Mouse (Mus musculus) midbrain, embryonic 10.5 days (tissue): ENCODE results near the gene BC107364. TPM values are rescaled to one million over a fixed set of nuclear protein-coding genes. Genes with fewer than 3 reads are reported as not detected.
A peak's percentile ranks its signal among the peaks of the same experiment; 100 is the strongest.
"Not testable (repeated sequence)": the region's sequence is repeated elsewhere in the genome, so short reads cannot be mapped to it uniquely, and the experiment has no call there.

Experiments
- DNase-seq: peaks from one replicate; pipeline ENCODE4 v3.0.0-alpha.2; 2017; ENCODE audit warnings: low spot score
- H3K27ac ChIP-seq: fragments of 300-500 bp; sonication (generic); replicated peaks from 2 replicates; pipeline ENCODE4 v1.5.1; 2016; ENCODE audit warnings: mild to moderate bottlenecking
- H3K27me3 ChIP-seq: fragments of 300-500 bp; sonication (generic); 2 replicates; pipeline ENCODE4 v1.6.1; 2016; ENCODE audit warnings: low read depth, mild to moderate bottlenecking; ENCODE audit not compliant: poor library complexity, severe bottlenecking
- H3K36me3 ChIP-seq: fragments of 300-500 bp; sonication (generic); 2 replicates; pipeline ENCODE4 v1.6.1; 2016; ENCODE audit warnings: mild to moderate bottlenecking, moderate library complexity
- H3K4me1 ChIP-seq: fragments of 300-500 bp; sonication (generic); 2 replicates; pipeline ENCODE4 v1.6.1; 2016
- H3K4me3 ChIP-seq: fragments of 300-500 bp; sonication (generic); 2 replicates; pipeline ENCODE4 v1.5.1; 2016; ENCODE audit warnings: mild to moderate bottlenecking, moderate library complexity
- H3K9me3 ChIP-seq: fragments of 300-500 bp; sonication (generic); replicated peaks from 2 replicates; pipeline ENCODE4 v1.6.1; 2016; ENCODE audit warnings: mild to moderate bottlenecking
- whole genome bisulfite sequencing: fragments of 180-500 bp; shearing (Covaris S2); methylation state at CpG from one replicate; pipeline ENCODE4 v1.1.7; 2016; 5-methylcytosine and 5-hydroxymethylcytosine counted together
- polyA plus RNA-seq: library from polyadenylated mRNA; unstranded; fragments of >200 nt; fragmentation: Nextera tagmentation; extraction: Ambion mirVana; gene quantifications from 2 replicates; pipeline ENCODE4 v1.2.1, GENCODE M21; 2016

The BC107364 gene
- polyA plus RNA-seq, 1 experiment from 2014 or later = 0.20 TPM

- Histone ChIP-seq H3K27me3 (peaks cover 75% of the 10 kb centered on the region), H3K4me1 (peaks cover 65% of the 10 kb centered on the region), H3K27ac (no peak overlapping the region; the same call in 1 of the 2 replicates), H3K36me3 (no peaks in the 10 kb centered on the region), H3K9me3 (no peaks in the 10 kb centered on the region), H3K4me3 (peak overlapping the region; percentile 41)
- WGBS = 10% methylated on average over 16 of the region's 16 CpGs
- DNase-seq = peak; percentile 56
These were observed 24.2 kb downstream of the BC107364 start for GRCm38 (mm10) chr3:96427761-96428462.

GRCm38 (mm10) chr3:96427311-96427710 lies 24.8 kb downstream of the BC107364 start:
- Histone ChIP-seq H3K4me1 (peaks cover 62% of the 10 kb centered on the region), H3K27me3 (peaks cover 79% of the 10 kb centered on the region), H3K36me3 (no peaks in the 10 kb centered on the region), H3K4me3 (peak overlapping the region; percentile 41), H3K27ac (no peak overlapping the region; the same call in 1 of the 2 replicates), H3K9me3 (no peaks in the 10 kb centered on the region)
- no peak for DNase-seq
- WGBS = 7% methylated on average over 4 of the region's 4 CpGs

GRCm38 (mm10) chr3:96426268-96426667 lies 25.8 kb downstream of the BC107364 start:
- Histone ChIP-seq H3K27me3 (peaks cover 85% of the 10 kb centered on the region), H3K27ac (no peak overlapping the region), H3K9me3 (no peaks in the 10 kb centered on the region), H3K4me3 (no peak overlapping the region), H3K36me3 (no peaks in the 10 kb centered on the region), H3K4me1 (peaks cover 51% of the 10 kb centered on the region)
- DNase-seq = no peak
- 83% methylated on average over 4 of the region's 4 CpGs for WGBS

- H3K27ac ChIP-seq, H3K9me3 ChIP-seq, H3K4me3 ChIP-seq, H3K36me3 ChIP-seq, DNase-seq: not testable (repeated sequence)
- H3K4me1 ChIP-seq = peaks cover 39% of the 10 kb centered on the region
- peaks cover 72% of the 10 kb centered on the region for H3K27me3 ChIP-seq
- WGBS = 10% methylated on average over 4 of the region's 4 CpGs
These were observed 27.7 kb downstream of the BC107364 start for GRCm38 (mm10) chr3:96424447-96424846.

GRCm38 (mm10) chr3:96423889-96424288 lies 28.2 kb downstream of the BC107364 start:
- no peak for DNase-seq
- no peaks in the 10 kb centered on the region for H3K9me3 ChIP-seq
- H3K4me1 ChIP-seq = peaks cover 38% of the 10 kb centered on the region
- H3K27me3 ChIP-seq = peaks cover 67% of the 10 kb centered on the region
- no peak overlapping the region for H3K27ac ChIP-seq
- WGBS = 11% methylated on average over 9 of the region's 9 CpGs
- H3K36me3 ChIP-seq = no peaks in the 10 kb centered on the region
- no peak overlapping the region for H3K4me3 ChIP-seq

GRCm38 (mm10) chr3:96420796-96421195 lies 31.3 kb downstream of the BC107364 start:
- Histone ChIP-seq H3K36me3 (no peaks in the 10 kb centered on the region), H3K27ac (no peak overlapping the region), H3K27me3 (peaks cover 41% of the 10 kb centered on the region), H3K4me3 (no peak overlapping the region), H3K4me1 (peaks cover 24% of the 10 kb centered on the region), H3K9me3 (no peaks in the 10 kb centered on the region)
- no peak for DNase-seq
- WGBS = 76% methylated on average over 3 of the region's 3 CpGs

- DNase-seq, H3K4me3 ChIP-seq, H3K36me3 ChIP-seq, H3K9me3 ChIP-seq, H3K27ac ChIP-seq: not testable (repeated sequence)
- 78% methylated on average over 5 of the region's 5 CpGs for WGBS
- peaks cover 12% of the 10 kb centered on the region for H3K4me1 ChIP-seq
- peaks cover 27% of the 10 kb centered on the region for H3K27me3 ChIP-seq
These were observed 33.2 kb downstream of the BC107364 start for GRCm38 (mm10) chr3:96418902-96419301.

GRCm38 (mm10) chr3:96417850-96418815 lies 34.0 kb downstream of the BC107364 start:
- Histone ChIP-seq H3K36me3 (peaks cover 1% of the 10 kb centered on the region; the same call in 1 of the 2 replicates), H3K4me1 (peaks cover 16% of the 10 kb centered on the region), H3K27ac (no peak overlapping the region), H3K9me3 (no peaks in the 10 kb centered on the region), H3K4me3 (no peak overlapping the region), H3K27me3 (peaks cover 23% of the 10 kb centered on the region)
- DNase-seq = no peak
- WGBS = 74% methylated on average over 7 of the region's 7 CpGs

- no peak for DNase-seq
- Histone ChIP-seq H3K27ac (no peak overlapping the region), H3K36me3 (peaks cover 7% of the 10 kb centered on the region), H3K9me3 (no peaks in the 10 kb centered on the region), H3K4me3 (no peak overlapping the region), H3K27me3 (peaks cover 8% of the 10 kb centered on the region), H3K4me1 (peaks cover 18% of the 10 kb centered on the region)
- WGBS = 95% methylated on average over 6 of the region's 6 CpGs
These were observed 35.5 kb downstream of the BC107364 start for GRCm38 (mm10) chr3:96416595-96416994.

- Histone ChIP-seq H3K27ac (no peak overlapping the region), H3K4me1 (peaks cover 18% of the 10 kb centered on the region), H3K9me3 (no peaks in the 10 kb centered on the region), H3K36me3 (peaks cover 7% of the 10 kb centered on the region), H3K27me3 (peaks cover 12% of the 10 kb centered on the region), H3K4me3 (no peak overlapping the region)
- WGBS = 88% methylated on average over 2 of the region's 2 CpGs
- no peak for DNase-seq
These were observed 36.0 kb downstream of the BC107364 start for GRCm38 (mm10) chr3:96416056-96416455.

GRCm38 (mm10) chr3:96414951-96415327 lies 37.2 kb downstream of the BC107364 start:
- peak overlapping the region; percentile 99; the same call in 1 of the 2 replicates for H3K27ac ChIP-seq

GRCm38 (mm10) chr3:96414126-96414950 lies 37.8 kb downstream of the BC107364 start:
- H3K27me3 ChIP-seq = peaks cover 24% of the 10 kb centered on the region
- under 1% methylated on average over 64 of the region's 64 CpGs for WGBS
- H3K27ac ChIP-seq = peak overlapping the region; percentile 99
- peaks cover 7% of the 10 kb centered on the region for H3K36me3 ChIP-seq
- peak overlapping the region; percentile 82 for H3K4me3 ChIP-seq
- DNase-seq = peak; percentile 94
- H3K4me1 ChIP-seq = peaks cover 25% of the 10 kb centered on the region
- no peaks in the 10 kb centered on the region for H3K9me3 ChIP-seq

More at GRCm38 (mm10) chr3:96414951-96415327, 37.2 kb downstream of the BC107364 start:
- Histone ChIP-seq H3K4me3 (peak overlapping the region; percentile 82), H3K4me1 (peaks cover 19% of the 10 kb centered on the region), H3K36me3 (peaks cover 7% of the 10 kb centered on the region), H3K27me3 (peaks cover 18% of the 10 kb centered on the region), H3K9me3 (no peaks in the 10 kb centered on the region)
- 41% methylated on average over 7 of the region's 7 CpGs for WGBS
- DNase-seq = no peak
